Mouse (Mus musculus): ENCODE results near the gene Ly6g6f.

DNA sequence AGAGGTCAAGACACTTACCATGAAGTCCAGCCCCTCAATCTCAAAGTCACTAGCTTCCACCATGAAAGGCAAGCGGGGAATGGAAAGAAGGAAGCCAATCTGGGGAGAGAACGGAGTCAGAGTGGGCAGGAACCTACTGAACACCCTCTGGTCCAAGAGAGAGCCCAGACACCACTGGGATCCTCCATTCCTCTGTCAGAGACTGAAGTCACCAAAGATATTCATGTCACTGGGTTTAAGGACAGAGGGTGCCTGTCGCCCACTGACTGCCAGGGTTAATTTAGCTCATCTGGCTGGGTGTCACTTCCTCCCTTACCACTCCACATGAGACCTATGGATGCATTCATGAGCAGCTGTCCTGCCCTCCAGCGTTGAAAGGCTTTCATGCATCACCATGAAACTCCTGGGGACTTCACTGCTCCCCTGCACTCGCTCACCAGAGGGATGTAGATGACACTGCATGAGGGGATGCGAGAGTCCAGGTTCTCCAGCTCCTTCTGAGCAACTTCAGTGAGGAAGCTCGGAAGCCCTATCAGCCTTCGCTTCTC is 53.0 kb downstream of the Ly6g6f start:
- TF ChIP-seq POLR2A (IDR thresholded peaks at IDR 0.05; ENCODE audit: extremely low read depth, insufficient read depth, low read length) (no peak), CTCF (IDR thresholded peaks at IDR 0.05; ENCODE audit: low read depth, low read length) (no peak)

Data from liver, adult 2 months (tissue).